Mouse (Mus musculus) kidney, postnatal 36 days (tissue): ENCODE measurements around the gene Dusp10.
A peak's percentile ranks its signal among the peaks of the same experiment; 100 is the strongest.

Experiments
- DNase-seq, 2 experiments: peaks; one replicate each; pipeline ENCODE4 v3.0.0; 2021 to 2022; ENCODE audit warnings: mixed read lengths in 2 of 2

The Dusp10 gene

DNA sequence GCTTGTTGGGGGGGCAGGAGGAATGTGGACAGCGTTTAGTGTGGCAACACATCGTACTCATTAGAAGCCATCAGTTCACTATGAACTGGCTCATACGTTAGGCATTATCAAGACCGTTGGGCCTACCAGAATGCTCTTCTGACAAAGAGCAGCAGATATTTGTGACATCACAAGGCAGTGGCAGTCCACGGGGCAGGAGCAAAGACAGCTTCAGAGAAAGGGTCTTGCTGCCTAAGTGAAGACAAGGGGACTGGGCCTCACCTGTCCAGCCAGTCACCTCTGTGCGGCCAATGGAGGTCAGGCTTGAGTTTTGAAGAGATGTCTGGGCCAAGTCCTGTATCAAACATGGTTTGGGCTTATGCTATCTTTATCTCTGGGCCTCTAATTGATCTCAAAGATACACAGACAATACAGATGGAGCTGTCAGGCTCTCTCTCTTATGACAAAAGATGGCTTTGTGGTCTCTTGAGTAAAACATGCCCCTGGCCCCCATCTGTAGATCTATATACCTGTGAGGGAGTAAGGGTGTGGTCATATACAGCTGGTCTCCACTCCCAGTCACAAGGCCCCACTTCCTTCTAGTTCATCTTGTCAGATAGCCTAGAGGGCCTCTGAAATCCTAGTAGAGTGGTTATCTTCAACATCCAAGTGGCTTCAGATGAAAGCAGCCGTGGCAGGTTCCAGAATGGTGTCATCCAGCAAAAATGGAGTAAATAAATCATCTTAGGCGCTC lies 17.1 kb downstream of the Dusp10 start:
- no peak for DNase-seq

DNA sequence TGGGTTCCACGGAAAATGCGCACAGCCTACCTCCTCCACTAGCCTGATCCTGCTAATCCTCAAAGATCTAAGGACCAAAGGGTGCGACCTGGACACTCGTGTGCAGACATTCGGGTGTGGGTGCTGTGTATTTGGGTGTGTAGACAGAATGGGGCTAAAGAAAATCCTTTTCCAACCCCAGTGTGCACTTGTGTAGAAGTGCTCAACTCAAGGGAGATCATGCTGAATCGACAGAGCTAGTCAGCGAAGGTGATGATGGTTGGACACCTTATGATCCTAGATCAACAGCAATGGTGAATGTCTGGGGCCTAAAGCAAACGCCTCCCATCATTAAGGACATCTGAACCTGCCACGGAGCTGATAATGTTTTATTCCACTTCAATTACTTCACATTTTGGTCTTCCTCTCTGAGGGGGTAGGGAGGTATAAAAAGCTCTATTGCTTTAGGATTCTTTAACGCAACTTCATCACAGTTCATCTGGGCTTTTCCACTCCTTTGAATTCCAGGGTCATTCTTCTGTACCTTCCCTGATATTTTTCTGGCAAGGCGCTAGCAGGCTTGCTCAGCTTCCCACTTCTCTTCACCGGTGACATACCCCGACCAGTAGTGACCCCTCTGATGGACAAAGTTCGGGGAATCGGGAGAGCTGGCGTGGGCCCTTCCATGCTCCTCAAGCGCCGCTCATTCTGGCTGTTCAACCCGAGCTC lies 19.7 kb downstream of the Dusp10 start:
- no peak for DNase-seq

DNA sequence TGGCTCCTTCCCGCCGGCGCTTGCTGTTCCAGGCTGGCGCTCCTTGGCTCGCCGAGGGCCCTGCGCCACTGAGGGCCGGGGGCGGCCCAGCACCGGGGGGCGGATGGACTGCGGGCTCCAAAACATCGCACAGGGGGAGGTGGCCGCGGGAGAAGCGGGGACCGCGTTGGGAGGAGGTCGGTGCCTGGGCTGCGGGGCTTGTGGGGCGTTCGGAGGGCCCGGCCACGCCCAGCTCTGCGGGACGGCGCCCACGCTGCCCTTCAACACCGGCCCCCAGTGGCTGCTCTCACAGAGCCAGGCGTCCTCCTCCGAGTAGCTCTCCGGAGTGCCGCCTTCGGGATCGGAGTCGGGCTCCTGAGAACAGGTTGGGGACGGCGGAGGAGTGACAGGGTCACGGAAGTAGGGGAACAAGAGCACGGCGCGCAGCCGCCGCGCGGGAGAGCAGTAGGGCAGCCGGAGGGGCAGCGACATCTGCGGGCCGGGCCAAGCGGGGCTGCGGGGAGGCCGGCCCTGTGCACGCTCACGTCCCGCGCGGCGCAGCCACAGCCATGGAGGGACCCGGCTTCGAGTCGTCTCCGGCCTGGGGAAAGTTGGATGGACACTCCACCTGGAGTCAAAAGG lies 20.4 kb downstream of the Dusp10 start:
- DNase-seq, result peak; percentile 53 to 77

DNA sequence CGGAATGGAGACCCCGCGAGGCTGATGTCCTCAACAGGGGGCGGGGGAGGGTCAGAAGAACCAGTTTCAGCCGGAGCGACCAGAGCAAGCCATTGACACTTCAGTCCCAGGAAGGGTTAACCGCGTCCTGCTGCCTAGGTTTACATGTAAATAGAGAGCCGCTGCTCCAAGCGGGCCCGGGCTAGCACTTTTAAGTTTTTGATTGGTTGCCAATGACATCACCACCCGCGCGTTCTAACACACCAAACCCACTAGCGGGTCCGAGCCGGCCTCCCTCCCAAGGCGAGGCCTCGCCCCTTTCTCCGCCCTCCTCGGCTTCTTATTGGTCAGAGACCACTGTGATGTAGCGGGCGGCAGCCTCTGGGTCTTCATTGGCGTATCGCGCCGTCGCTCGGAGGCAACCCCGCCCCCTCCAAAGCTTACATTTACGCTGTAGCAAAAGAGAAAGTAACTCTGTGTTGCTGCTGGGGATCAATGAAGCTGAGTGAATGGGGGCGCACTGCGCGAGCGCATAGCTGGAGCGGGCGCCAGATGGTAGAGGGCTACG lies 21.0 kb downstream of the Dusp10 start, which contains the start of gene 1700056E22Rik:
TSS of gene 1700056E22Rik (minus strand) at position 291 of the 547 bp plus-strand sequence.
- DNase-seq, result peak; percentile 98 to 100

DNA sequence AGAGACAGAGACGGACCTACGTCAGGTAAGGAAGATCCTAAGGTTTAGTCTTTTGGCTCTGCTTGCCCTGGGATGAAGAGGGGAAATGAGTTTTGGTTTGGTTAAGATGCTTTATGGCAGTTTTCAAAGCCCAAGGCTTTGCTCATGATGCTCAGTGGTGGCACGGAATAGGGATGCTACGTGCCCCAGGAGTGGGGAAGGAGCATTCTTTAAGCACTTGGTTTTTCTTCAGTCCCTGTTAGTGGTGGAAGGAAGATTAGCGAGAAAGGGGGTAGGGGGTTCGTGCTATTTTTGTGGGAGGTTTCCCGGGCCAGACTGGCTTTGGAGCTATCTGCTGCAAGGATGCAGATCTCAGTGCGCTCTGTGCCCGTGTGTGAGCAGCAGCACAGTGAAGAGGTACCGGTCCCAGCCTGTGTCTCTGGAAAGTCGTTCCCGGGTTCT lies 21.7 kb downstream of the Dusp10 start:
- DNase-seq, result peak in 1 of 2 experiments; percentile 16

DNA sequence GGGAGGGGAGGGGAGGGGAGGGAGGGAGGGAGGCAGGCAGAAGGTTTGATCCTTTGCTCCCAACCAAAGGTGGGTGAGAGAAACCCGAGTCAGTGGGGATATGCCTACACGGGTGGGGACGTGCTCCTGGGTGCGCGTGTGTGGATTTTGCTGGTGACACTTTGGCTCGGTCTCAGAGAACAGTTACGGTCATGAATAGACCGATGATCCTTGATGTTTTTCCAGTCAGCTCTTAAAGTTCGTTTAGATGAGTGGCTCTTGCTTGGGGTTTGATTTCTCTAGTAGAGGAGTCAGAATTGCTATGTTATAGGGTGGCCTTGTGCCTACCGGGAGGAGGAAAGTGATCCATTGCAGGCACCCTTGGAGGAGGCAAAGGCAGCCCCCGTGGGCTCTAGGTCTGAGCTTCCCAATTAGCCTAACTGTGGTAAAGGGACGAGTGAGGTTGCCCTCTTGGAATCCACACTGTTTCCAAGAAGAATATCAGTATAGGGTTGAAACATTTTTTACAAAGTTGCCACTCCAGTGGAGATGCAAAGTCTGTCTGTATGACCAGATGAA lies 22.3 kb downstream of the Dusp10 start:
- no peak for DNase-seq

DNA sequence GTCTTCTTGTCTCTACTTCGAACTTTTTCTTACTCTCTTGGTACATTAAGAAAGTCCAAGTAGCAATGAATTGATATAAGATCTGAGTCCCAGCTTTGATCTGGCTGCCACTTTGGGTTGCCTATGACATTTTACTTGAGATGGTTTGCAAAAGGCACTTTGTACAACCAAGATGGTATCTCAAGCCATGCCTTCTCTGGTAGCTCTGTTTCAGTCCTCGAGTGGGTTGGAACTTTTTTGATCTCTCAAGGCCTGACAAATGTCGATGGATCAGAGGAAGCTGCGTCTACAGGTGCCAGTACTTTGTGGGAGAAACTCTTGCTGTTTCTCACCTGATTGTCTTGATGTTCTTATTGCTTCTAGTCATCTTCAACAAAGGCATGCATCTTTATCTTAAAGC lies 24.7 kb downstream of the Dusp10 start:
- no peak for DNase-seq

DNA sequence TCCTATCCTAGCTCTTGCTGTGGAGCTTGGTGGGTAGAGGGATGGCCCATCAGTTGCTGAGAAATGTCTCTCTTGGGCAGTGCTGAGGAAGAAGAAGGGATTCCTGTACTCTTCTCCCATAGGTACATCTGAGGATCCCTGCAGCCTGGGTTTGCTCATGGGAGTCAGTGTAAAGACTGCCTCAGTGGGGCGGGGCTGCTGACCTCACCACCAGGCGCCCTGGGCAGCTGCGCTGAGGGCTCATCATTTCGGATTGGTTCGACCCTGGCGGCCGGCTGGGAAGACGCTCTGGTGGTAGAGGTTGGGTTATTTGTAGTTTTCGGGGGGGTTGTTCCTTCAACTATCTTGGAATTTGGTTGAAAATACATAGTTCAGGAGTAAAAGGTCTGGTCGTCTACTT lies 26.2 kb downstream of the Dusp10 start:
- DNase-seq, result no peak

DNA sequence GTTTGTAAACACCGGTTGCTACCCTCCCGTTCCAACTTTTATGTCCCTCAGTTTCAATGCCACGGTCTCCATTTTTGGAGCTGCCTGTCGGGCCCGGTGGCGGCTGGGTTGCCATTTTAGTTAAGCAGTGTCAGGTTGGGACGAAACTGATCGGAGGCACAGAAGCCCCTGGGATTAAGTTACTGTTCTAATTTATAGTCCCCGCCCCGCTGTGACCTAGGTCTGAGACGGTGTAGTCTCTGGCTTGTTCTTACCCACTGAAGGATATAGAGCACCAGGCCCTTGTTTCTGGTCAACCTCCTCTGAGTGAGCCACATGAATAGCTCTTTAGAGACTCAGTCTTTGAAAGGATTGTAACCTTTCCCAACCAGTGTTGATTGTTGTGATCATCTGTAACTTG lies 27.1 kb downstream of the Dusp10 start:
- no peak for DNase-seq

DNA sequence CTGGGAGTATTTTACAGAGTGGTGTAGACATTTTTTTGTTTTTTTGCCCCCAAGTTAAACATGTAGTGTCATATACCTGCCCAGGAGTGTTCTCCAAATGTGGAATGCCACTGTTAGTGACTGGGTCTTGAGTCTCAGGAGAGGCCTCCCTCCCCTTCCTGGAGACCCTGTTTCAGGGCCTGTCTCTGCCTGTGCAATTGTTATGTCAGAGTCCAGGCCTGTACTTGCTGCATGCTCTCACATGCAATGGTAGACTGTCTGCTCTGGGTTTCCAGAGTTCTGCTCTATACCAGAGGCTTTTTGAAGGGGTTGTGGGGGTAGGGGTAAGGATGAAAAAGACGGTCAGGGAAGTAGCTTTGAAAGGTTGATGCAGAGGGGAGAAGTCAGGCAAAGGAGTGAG lies 27.8 kb downstream of the Dusp10 start:
- DNase-seq, result no peak

DNA sequence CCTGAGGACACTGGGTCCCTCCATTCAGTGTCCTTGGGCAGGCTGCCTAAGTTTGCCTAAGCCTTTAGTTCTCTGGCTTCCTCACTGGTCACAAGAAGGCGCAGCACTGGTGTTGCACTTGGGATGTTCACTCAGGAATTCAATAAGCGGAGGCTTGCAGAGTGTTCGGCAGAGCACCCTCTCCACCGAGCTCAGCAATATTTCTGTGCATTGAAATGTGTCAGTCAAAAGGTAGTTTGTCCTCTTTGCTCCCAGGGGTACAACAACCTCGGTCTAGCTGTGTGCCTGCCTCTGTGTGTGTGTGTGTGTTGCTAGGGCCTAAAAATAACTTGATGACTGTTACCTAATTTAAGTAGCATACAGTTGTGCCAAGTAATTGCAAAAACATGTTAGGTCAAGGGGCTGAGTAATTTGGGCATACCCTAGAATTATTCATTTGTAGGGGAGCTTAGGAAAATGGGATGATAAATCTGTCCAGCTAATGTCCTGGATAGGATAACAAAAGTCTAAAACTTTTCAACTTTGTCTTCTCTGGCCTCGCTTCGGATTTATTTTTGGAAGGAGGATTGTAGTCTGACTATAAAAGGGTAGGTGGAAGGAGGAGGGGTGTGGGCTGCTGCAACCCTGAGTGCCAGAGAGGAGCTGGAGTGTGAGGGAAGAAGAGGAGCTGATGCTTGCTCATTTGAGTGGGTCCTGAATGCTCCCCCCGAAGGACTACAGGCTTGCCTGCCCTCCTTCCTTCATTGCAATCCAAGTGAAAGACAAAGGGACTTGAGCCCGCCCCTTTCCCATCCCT lies 28.9 kb downstream of the Dusp10 start:
- peak in 1 of 2 experiments; percentile 15 for DNase-seq

DNA sequence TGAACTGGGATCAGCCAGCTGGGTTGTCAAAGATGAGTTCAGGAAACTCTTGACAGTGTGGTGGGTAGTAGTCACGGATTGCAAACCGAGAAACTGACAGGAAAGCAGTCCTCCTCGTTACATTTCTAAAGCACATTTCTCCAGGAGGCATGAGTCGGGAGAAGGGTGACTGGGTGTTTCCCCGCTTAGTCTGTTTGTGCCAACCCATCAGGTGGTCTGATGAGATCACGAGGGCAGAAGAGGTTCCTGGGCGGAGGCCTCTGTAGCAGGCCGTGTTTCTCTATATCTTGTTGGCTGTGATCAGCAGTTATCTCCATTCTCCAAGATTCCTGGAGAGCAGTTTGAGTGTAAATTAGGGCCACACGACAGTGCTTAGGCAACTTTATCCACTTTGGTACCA lies 29.6 kb downstream of the Dusp10 start:
- no peak for DNase-seq

DNA sequence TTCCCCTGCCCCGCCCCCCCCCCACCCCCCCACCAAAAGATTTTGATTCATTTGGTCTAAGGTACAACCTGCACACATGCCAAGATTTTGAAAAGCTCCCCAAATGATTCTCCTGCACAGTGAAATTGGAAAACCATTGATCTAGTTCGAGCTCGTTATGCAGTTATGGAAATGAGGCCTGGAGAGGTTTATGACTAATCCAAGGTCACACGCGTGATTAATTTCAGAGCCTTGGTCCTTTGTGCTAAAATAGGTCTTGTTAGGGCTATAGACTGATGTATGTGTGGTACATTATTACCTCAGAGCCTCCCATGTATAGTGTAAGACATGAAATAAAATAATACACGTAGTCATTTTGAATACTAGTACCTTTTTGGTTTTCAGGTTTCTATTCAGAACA lies 30.3 kb downstream of the Dusp10 start:
- no peak for DNase-seq

DNA sequence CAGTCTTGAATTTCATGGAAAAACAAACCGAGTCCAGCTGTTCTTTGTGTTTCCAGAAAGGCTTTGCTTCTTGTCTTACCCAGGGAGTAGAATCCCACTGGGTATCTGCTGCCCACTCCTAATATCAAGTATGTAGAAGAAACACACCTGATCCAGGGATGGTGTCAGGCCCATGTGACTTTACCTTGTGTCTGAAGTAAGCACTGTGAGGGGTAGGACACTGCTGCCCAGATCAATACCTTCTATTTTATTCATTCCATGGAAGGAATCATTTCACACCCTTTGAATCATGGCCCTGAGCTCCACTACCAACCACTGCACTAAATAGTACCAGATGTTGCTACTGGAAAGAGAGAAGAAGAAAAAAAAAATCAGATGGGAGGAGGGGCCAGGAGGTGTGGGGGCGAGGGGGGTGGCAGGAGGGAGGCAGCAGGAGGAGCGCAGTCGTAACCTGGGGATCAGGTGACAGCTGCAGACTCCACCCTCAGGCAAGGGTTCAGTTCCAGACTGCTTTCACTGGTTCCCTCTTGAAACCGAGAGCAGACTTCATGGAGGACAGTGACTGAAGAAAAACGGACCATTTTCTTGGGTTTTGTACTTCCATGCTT lies 33.1 kb downstream of the Dusp10 start:
- no peak for DNase-seq

DNA sequence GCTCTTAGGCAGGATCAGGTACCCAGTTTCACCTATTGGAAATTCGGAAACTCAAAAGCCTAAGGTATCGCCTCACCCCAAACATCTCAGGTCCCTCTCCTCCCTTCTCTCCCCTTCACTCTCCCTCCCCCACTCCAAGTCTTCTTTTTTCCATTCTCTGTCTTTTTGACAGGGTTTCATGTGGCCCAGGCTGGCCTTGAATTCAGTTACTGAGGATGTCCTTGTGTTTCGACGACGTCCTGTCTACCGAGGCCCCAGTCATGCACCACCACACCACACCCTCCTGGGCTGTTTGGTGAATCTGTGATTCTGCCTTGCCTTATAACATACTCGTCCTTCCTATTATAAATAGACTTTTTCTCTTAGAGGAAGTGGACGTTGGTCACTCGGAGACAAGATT lies 34.7 kb downstream of the Dusp10 start:
- no peak for DNase-seq

DNA sequence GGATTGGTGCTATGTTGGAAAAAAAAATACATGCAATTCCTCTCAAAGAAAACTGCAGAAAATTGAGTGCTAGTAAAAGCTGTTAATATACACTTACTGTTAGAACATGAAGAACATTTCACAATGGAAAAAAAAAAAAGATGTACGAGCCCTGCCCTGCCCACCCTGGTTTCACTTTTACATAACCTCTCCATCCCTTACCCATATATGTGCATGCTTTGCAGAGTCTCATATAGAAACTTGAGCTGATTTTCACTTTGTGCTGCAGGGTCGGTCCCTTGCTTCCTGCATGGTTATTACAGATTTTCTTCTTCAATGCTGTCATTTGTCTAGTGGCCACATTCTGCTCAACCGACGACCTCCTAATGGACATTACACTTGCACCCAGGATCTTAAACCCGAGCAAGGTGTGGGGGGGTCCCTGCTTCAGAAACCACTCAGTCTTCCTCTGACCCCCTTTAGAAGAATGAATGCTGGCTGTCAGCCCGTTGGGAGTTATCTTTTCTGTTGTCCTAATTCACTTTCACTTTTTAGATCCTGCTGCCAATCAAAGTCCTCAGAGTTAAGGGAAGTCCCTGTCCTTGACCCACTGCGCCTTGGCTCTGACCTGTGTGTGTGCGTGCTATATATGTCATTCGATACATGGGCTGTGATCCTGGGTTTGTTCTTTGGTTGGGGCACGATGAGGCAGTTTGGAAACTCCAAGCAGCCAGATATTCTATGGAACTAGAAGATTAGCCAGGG lies 35.7 kb downstream of the Dusp10 start:
- no peak for DNase-seq

DNA sequence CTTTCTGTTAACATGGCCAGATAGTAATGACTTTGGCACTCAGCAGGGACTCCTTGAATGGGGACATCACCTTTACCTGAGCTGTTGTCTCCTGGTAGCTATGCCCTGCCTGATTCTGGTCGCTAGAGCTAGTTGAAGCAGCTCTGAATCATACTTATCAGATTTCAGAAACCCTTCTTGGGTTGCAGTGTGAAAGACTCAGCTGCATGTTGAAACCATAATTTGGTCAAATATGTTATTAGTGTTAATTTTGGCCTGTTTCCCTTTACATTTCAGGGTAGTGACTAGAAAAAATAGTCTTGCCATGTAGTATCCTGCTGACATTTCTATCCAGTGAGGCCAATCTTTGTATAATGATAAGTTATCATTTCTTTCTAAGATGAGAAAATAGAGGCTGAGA lies 38.2 kb downstream of the Dusp10 start:
- no peak for DNase-seq

DNA sequence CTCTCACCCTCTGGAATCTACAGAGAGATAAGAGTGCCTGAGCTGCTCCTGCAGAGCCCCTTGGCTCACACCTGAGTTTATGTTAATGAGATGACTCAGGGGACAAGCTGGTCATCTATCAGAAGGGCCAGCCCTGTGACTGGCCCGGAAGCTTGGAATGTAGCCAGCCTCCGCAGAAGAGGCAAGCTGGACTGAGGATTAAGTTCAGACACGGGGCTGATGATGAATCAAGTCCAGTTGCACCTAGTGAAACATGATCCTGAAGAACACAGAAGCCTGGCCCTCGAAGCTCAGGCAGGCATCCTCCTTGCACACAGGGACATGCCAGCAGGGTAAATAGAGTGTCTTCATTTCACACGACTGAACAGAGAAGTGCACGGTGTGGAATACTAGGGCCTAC lies 38.7 kb downstream of the Dusp10 start:
- DNase-seq, result peak in 1 of 2 experiments; percentile 60

DNA sequence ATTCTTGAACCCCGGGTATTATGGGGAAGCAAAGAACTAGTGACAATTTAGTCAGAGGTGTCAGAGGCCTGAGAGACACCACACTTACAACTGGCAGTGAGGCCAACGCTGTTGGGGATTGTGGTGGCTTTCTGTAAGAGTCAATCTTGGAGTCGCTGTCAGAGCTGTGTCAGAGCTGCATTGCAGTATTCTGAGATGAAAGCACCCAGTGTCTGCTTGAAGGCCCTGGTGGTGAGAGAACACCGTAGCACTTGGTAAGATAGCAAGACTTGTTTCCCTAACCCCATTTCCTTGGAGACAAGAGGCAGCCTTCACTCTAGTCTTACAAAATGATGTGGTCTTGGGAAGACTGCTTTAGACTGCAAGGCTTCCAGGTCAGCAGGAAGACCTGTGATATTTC lies 39.2 kb downstream of the Dusp10 start:
- DNase-seq, result no peak

DNA sequence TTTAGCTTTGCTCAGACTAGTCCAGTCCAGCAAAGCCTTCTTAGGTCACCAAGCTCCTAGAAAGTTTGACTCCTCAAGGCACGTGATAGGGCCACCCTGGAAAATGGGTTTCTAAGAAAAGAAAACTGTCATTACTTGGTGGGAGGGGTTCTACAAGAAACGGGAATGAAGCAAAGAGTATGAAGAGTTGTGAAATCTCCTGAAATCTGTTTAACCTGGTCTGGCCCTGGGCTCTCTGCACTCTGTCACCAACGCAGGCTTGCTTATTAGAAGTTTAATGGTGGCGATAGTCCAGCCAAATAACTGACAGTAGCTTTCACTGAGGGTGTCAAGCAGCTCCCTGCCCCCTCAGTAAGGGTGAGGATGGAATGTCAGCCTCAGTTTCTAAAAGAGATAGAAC lies 40.0 kb downstream of the Dusp10 start:
- no peak for DNase-seq

DNA sequence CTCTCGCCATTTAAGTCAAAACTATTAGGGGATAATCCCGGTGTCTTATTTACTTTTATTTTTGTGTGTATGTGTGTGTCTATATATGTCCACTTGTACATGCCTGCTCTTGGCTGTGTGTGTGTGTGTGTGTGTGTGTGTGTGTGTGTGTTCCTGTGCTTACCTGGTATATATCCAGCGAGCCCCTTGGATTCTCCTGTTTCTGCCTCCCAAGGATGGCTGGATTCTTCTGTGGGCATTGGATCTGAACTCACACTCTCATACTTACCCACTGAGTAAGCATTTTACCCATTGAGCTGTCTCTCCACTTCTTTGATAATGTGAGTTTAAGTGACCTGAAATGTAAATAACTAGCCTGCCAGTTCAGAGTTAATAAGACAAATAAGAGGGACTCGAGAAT lies 40.6 kb downstream of the Dusp10 start:
- no peak for DNase-seq
